Mouse (Mus musculus) lung, postnatal 25 days (tissue): Measurements from ENCODE around the gene Tnfrsf19.

Experiments used
- DNase-seq: peaks from one replicate; pipeline ENCODE4 v3.0.0; 2022; ENCODE audit warnings: low spot score

Gene Tnfrsf19

DNA sequence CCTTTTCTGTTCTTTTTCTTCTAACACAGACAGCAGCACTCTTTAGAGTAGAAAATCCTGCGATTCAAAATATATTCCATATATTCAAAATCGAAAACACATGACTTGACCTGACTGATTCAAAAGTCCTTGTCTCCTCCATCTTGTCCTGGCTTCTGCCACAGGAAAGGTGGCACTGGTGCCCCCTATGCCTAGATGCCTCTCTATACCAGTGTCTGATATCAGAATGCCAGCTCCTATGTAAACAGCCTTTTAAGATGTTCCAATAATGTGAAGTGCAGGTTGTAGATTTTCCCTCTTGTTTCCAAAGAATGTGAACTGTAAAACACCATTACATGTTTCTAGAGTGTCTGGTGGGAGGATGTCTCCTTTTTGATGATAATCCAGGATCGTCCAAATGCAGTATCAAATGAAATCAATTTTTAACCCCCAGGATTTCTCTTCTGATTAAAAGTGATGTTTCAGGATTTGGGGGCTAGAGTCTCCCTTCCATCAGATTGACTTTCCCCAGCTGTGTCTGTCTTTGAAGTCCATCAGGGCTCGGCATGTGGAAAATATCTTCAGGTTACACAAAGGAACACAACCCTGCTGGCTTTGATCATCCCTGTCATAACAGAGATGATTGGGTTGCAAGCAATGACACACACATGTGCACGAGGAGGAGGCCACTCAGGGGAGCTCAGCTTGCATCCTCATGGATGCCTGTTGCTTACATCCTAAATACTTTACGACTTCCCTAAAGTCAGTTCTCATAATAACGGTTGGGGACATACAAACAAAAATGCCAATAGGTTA lies 82.1 kb downstream of the Tnfrsf19 start:
- DNase-seq: no peak

DNA sequence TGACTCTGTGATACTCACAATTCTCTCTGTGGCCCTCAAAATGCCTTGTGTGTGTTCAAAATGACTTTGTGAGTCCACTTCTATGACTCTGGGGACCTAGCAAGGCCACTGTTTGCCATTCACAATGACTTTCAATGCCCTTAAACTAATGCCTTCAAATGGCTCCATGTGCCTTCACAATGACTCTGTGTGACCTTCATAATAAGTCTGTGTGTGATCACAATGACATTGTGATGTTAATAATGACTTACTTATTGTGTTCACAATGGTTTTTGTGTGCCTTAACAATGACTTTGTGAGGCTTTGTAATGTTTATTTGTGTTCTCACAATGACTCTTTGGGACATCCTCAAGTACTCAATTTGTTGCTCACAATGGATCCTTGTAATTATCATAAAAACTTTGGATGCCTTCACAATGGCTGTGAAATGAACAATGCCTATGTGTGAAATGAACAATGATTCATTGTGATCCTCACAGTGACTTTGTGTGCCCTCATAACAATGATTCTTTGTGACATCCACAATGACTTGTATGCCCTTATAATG lies 88.6 kb downstream of the Tnfrsf19 start:
- no peak for DNase-seq

DNA sequence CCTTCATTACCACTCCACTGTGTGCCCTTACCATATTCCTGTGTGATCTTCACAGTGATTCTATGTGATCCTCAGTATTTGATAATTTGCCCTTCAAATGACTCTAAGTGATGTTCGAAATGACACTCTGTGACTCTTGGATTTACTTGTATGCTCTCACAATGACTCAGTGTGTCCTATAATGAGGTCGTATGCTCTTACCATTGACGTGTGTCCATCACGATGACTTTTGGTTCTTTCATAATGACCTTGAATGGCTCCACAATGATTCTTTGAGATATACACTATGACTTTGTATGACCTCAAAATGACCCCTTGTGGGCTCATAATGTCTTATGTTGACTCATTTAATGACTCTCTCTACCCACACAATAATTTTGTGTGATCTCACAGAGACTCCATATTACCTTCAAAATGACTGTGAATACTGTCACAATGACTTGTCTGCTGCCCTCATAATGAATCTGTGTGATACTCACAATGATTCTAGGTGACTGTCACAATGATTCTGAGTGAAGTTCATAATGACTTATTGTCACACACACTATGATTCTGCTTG lies 108.7 kb downstream of the Tnfrsf19 start:
- no peak for DNase-seq

DNA sequence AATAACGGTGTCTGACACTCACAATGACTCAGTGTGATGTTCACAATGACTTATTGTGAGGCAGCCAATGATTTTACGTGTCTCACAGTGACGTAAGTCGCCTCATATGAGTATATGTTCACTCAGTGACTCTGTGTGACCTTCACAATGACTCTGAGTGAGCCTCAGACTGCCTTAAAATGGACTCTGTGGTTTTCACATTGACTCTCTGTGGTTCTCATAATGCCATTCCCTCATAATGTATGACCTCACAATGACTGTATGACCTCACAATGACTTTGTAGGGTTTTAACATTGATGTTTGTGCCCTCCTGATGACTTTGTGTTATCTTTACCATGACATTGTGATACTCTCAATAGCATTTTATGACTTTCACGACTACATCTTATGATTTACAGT lies 110.6 kb downstream of the Tnfrsf19 start:
- no peak for DNase-seq

DNA sequence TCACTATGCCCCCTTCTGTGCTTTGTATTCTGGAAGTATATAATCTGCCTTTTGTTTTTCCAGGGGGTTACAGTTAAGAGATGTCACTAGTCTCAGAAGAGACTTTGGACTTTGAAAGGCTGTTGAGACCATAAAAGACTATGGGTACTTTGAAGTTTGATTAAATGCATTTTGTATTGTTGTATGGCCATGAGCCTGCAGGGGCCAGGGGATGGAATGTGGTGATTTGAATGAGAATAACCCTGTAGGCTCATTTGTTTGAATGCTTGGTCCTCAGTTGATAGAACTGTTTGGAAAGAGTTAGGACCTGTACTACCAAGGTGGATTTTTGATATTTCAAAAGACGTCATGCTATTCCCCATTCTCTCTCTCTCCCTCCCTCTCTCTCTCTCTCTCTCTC lies 120.3 kb downstream of the Tnfrsf19 start:
- DNase-seq: no peak

DNA sequence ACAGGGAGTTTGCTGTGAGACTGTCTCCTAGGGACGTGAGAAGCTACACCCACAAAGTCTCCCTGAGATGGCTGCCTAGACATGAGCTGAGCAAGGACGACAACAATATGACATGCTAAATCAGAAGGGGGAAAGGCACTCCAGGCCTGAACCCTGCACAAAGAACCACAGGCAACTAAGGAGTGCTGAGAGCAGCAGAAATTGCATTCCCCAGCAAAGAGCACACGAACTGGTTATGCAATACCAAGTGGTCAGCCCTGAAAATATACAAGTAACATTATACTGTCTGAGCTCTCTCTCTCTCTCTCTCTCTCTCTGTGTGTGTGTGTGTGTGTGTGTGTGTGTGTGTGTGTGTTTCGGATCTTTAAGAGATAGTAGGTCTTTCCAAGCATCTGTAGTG lies 129.6 kb downstream of the Tnfrsf19 start:
- no peak for DNase-seq
